Mouse (Mus musculus) bone marrow, adult 2 months (tissue): ENCODE results near the gene Snip1. TPM values are rescaled to one million over a fixed set of nuclear protein-coding genes. Genes with fewer than 3 reads are reported as not detected.

Experiments
- H3K27ac ChIP-seq: fragments of 200-500 bp; 2 replicates; pipeline ENCODE4 v1.5.1; 2012; ENCODE audit warnings: low read depth, mild to moderate bottlenecking, control low read depth, inconsistent platforms, low read length; ENCODE audit not compliant: control insufficient read depth, poor library complexity, insufficient read depth
- H3K4me1 ChIP-seq: fragments of 200-500 bp; 2 replicates; pipeline ENCODE4 v1.6.1; 2011; ENCODE audit warnings: low read length; ENCODE audit not compliant: control insufficient read depth, insufficient read depth
- H3K4me3 ChIP-seq: fragments of 200-500 bp; replicated peaks from 2 replicates; pipeline ENCODE3; 2011; ENCODE audit warnings: mild to moderate bottlenecking, low read depth, low read length, control low read depth; ENCODE audit not compliant: control insufficient read depth
- CTCF ChIP-seq: fragments of 200-500 bp; IDR thresholded peaks from 2 replicates; pipeline ENCODE4 v1.5.1; 2011; ENCODE audit warnings: low read length, control low read depth; ENCODE audit not compliant: control insufficient read depth, insufficient read depth
- POLR2A ChIP-seq: fragments of 200-500 bp; IDR thresholded peaks from 2 replicates; pipeline ENCODE4 v1.6.1; 2011; ENCODE audit warnings: low read depth, mild to moderate bottlenecking, control low read depth, low read length, borderline replicate concordance; ENCODE audit not compliant: control insufficient read depth
- WGBS: fragments of 180-500 bp; shearing (Covaris S2); methylation state at CpG from one replicate; pipeline ENCODE4 v1.1.7; 2018; 5-methylcytosine and 5-hydroxymethylcytosine counted together
- polyA plus RNA-seq: library from polyadenylated mRNA; stranded (reverse); fragments of >200 nt; gene quantifications from 2 replicates; pipeline ENCODE4 v1.2.4, GENCODE M21; 2011; ENCODE audit warnings: low replicate concordance; ENCODE audit not compliant: missing spikeins, insufficient read depth, insufficient read length

The Snip1 gene
- polyA plus RNA-seq, 1 experiment, result 15.8 TPM

DNA sequence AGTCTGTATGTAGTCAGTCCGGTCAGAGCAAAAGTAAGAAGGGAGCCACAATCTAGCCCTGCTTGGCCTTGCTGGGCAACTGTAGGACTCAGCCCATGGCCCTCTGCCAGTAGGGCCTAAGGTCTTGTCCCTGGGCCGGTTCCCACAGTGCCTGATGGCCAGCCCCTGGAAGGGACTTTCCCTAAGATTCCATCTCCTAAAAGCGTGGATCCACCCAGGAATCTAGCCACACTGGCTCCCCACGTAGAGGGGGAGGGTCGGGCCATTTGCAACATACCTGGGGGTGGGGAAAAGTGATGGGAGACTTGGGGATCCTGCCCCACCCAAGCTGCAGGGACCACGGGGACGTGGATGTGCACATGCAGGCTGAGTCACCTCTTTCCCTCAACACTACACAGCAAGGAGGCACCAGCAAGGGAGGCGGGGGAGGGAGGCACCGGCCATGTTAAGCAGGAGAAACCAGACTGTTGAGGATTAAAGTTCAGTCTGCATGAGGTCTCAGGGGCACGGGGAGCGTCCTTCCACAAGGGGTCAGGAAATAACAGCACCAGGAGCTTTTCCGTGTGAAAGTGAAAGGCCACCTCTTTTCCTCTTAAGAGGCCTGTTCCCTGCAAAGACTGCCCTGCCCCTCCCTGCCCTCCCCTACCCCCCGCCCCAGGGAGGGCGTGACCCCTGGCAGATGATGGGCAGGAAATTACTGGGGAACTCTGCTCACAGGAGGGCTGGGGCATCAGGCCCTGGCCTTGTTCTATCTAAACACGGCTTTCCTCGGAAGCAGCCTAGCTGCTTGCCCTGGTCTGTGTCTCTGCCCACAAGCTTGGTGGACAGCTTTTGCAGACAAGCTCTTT lies 56.2 kb downstream of the Snip1 start:
- 9% methylated on average over 16 of the region's 16 CpGs for WGBS
- TF ChIP-seq CTCF (no peak), POLR2A (no peak; the same call in 1 of the 2 replicates)
- H3K4me3 ChIP-seq, result no peak overlapping the region
- H3K27ac ChIP-seq, result peak overlapping the region; percentile 73
- H3K4me1 ChIP-seq, result peaks cover 14% of the 10 kb centered on the region

DNA sequence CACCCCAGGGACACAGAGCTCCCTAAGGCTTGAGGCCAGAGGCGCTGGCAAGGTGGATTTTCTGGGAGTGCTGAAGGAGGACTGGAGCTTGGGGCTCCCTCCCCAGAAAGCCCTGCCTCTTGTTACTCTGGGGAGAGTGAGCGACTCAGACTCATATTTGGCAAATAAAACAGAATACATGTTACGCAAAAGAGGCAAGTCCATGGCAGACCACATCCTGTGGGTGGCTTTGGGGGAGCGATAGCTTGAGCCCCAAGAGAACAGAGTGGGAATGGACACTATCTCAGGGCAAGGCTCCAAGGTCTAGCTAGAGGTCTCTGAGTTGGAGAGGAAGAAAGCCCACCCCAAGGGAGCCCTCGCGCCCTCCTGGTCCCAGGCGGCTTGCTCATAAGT lies 56.8 kb downstream of the Snip1 start:
- WGBS, result 10% methylated on average over 7 of the region's 7 CpGs
- TF ChIP-seq POLR2A (no peak), CTCF (no peak)
- H3K4me3 ChIP-seq, result no peak overlapping the region
- H3K27ac ChIP-seq, result peak overlapping the region; percentile 73
- peaks cover 14% of the 10 kb centered on the region for H3K4me1 ChIP-seq

Other genes with a start within 250 kb of the Snip1 start
- gene Yrdc, start 216.0 kb upstream of the Snip1 start, polyA plus RNA-seq, result 22.8 and 27.6 TPM in 2 replicates
- gene 1110065P20Rik, start 215.5 kb upstream of the Snip1 start, polyA plus RNA-seq, result 7.8 and 12.3 TPM in 2 replicates
- not detected in 2 replicates for gene Maneal, start 204.5 kb upstream of the Snip1 start, polyA plus RNA-seq
- not detected in 2 replicates for gene Epha10, start 185.8 kb upstream of the Snip1 start, polyA plus RNA-seq
- 5.8 and 7.6 TPM in 2 replicates for gene 9930104L06Rik, start 129.6 kb upstream of the Snip1 start, polyA plus RNA-seq
- 65.8 and 99.2 TPM in 2 replicates for gene Cdca8, start 127.4 kb upstream of the Snip1 start, polyA plus RNA-seq
- 1.6 TPM in 1 of 2 replicates, not detected in the other for gene Rspo1, start 80.2 kb upstream of the Snip1 start, polyA plus RNA-seq
- 33.3 and 65.5 TPM in 2 replicates for gene Gnl2, start 50.1 kb upstream of the Snip1 start, polyA plus RNA-seq
- gene Dnali1, start 969 bp upstream of the Snip1 start, polyA plus RNA-seq, result not detected in 2 replicates
- 25.1 and 39.9 TPM in 2 replicates for gene Meaf6, start 18.5 kb downstream of the Snip1 start, polyA plus RNA-seq
- 3.6 and 12.5 TPM in 2 replicates for gene Zc3h12a, start 61.2 kb downstream of the Snip1 start, polyA plus RNA-seq